Mouse (Mus musculus) mouse trophoblast stem cell (cell line): ENCODE measurements around the gene Nmrk1.
"Not testable (repeated sequence)": the region's sequence is repeated elsewhere in the genome, so short reads cannot be mapped to it uniquely, and the experiment has no call there.

Source experiments
- in situ Hi-C, 2 experiments: fragments of 300-500 bp; cut with MseI, MboI; formaldehyde crosslinking; loops; 2 replicates in 1 of 2; 3 replicates in 1 of 2; pipeline ENCODE4 v1.15.1; 2025

Gene Nmrk1

DNA sequence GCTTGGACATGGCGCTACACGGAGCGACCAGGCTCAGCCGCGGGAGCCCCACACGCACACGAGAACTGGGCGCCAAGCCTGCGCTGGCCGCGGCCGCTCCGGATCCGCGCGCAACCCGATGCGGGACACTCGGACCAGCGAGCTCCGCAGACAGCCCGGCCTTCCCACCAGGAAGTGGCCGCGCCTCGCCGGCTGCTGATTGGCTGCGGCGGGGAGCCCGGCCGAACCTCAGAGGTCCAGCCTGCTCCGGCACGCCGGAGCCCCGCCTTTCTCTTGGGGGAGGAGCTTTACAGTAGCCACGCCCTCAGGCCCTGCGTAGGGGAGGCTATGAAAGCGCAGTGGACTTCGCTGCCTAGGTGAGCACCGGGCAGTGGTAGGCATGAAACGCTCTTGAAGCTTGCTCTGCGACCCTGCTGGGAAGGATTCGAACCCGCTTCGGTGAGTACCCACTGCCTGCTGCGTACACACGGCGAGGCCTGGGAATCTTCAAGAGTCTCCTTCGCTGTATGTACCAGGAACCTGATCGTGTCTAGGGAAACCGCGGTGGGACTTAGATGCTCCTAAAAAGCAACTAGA, at the start of gene Nmrk1, which contains the start of gene Ostf1:
Gene Nmrk1 (plus strand): TSS at position 307 of the 576 bp plus-strand sequence.
Gene Ostf1 (minus strand): TSS at position 180 of the 576 bp plus-strand sequence.
- in situ Hi-C loops = no loop called here

- in situ Hi-C loops = no loop called here
Measured at GRCm38 (mm10) chr19:18582226-18582625, 49.5 kb upstream of the Nmrk1 start.

DNA sequence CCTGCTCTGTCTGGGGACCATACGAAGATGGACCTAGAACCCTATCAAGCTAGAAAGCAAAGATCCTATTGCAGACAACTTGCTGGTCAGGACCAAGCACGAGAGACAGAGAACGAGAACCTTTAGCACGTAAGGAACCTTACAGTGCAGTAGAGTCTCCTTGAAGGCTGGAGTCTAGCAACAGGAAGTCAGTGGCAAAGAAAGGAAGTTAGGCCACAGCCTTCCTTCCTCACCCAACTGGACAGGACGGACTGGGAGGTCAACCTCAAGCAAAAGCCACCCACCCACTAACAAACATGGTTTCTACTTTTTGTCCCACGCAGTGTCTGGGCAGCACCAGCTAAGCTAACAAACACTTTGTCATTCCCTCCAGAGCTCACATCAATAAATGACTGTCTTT, 48.9 kb upstream of the Nmrk1 start:
- in situ Hi-C loops = no loop called here

- in situ Hi-C loops = no loop called here
Measured at GRCm38 (mm10) chr19:18583706-18584105, 48.0 kb upstream of the Nmrk1 start.

GRCm38 (mm10) chr19:18584621-18585020, 47.1 kb upstream of the Nmrk1 start:
- in situ Hi-C loops = no loop called here

GRCm38 (mm10) chr19:18587118-18587517, 44.6 kb upstream of the Nmrk1 start:
- in situ Hi-C loops = no loop called here

DNA sequence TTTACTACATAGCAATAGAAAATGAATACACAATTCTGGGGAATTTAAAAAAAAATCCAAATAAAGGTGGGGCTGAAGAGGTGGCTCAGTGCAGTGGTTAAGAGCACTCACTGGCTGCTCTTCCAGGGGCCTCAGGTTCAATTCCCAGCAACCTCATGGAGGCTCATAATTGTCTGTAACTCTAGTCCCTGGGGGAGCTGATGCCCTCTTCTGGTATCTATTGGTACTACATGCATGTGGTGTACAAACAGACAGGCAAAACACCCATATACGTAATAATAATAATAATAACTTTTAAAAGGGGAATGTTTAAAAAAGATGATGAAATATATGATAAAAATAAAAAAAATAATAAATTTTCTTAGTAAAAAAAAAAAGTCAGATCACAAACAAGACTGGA, 43.5 kb upstream of the Nmrk1 start:
- in situ Hi-C loops = no loop called here

DNA sequence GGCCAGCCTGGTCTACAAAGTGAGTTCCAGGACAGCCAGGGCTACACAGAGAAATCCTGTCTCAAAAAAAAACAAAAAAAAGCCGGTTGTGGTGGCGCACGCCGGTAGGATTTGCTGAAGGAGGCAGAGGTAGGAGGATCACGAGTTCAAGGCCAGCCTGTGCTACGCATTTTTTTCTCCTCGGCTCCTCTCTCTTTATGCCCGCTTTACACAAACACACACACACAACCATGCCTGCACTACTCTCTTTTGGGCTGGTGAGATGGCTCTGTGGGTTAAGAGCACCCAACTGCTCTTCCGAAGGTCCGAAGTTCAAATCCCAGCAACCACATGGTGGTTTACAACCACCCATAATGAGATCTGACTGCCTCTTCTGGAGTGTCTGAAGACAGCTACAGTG, 42.9 kb upstream of the Nmrk1 start:
- in situ Hi-C loops = not testable (repeated sequence)

DNA sequence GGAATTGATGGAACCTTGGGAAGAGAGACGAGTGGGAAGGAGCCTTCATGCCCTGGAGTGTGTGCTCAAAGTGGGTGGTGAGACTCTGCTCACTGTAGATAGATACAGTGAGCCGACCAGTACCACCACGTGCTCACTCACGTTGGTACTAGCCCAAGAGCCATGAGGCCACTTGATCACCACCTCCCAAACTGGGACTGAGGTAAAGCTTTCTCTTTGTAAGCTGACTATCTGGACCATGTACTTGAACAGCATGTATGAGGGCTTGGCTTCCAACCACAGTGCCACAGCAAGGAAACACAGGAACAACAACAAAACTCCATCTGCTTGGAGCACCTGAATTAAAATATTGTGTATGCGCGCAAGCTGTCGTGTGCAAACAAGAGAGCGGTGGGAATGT, 42.5 kb upstream of the Nmrk1 start:
- in situ Hi-C loops = no loop called here

DNA sequence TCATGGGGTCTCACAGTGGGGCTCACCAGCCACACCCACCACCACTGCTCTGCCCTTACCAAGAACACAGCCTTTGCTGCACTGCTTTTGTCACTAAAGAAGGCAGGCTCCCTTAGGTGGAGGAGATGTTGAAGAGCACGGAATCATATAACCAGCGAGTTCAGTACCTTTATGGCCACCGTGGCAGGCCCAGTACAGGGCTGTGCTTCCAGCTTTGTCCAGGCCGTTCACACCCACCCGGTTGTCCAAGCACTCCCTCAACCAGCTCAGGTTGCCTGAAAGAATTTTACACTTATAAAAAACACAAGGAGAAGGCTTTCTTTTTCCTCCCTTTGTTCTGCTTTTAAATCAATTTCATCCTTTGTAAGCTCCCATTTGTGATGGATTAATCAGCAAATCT, 41.5 kb upstream of the Nmrk1 start:
- in situ Hi-C loops = no loop called here

DNA sequence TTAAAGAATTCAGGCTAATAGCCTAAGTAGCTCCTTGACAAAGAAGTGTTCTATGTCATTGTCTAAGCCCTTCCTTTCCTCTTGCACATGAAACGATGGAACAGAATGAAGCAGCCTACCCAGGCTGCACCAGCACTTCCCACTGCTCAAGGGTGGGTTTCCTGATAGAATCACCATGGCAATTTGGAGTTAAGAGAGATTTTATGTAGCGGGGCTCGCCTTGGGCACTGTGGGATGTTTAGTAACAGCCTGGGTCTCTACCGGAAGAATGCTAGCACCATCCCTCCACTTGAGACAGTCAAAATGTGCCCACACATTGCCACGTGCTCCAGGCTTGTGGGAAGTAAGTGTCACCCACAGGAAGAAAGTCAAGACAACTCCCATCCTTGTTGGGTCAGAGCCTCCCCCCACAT, 40.8 kb upstream of the Nmrk1 start:
- in situ Hi-C loops = no loop called here

DNA sequence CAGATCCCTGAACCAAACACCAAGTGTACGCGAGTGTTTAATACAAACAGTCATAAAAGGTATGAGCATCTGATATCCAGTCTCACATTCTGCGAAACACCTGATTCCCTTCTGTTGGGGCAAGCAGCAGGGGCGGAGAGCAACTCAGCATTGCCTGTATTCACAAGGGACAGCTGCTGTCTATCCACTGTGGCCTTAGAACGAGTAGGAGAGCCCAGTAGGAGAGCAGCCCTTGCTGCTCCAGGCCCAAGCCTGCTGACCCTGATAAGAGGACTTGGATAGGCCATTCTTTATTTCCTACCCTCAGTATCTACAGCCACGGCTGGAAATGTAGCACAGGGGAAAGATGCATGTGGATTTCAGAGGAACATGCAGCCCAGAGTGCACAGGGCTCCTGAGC, 38.8 kb upstream of the Nmrk1 start:
- in situ Hi-C loops = no loop called here

- in situ Hi-C loops = no loop called here
Measured at GRCm38 (mm10) chr19:18593722-18594121, 38.0 kb upstream of the Nmrk1 start.

DNA sequence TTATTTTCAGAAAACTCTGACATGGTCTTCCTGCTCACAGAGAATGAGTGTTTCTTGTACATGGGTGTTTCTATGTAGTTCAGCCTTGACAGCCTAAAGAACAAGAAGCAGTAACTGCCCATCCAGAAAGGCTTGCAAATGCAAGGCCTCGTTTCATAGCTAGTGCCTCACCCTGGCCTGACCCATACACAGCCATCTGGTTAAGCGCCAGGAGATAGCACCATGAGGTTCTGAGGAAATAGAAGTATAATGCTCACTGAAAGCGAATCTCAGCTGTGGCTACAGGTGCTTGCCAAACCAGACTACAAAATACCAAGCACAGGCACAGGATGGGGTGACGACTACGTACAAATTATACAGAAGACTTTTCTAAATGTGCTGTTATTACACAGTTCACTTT, 34.9 kb upstream of the Nmrk1 start:
- in situ Hi-C loops = no loop called here

DNA sequence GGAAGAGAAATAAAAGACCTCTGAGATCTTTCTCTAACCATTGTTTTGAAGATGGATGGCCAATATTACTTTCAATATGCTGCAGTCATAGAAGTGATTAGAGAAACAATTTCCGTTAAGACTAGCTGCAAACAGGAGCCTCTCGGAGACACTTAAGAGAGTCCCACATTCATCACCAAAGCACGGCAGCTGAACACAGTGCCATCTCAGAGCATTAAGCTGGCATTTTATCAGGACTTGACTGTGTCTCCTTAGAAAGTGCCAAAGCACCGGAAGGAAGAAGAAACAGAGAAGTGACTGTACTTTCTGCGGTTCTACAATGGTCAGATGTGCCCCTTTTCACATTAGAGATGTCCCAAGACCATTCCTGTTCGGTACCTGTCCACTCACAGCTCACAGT, 34.0 kb upstream of the Nmrk1 start:
- in situ Hi-C loops = no loop called here

DNA sequence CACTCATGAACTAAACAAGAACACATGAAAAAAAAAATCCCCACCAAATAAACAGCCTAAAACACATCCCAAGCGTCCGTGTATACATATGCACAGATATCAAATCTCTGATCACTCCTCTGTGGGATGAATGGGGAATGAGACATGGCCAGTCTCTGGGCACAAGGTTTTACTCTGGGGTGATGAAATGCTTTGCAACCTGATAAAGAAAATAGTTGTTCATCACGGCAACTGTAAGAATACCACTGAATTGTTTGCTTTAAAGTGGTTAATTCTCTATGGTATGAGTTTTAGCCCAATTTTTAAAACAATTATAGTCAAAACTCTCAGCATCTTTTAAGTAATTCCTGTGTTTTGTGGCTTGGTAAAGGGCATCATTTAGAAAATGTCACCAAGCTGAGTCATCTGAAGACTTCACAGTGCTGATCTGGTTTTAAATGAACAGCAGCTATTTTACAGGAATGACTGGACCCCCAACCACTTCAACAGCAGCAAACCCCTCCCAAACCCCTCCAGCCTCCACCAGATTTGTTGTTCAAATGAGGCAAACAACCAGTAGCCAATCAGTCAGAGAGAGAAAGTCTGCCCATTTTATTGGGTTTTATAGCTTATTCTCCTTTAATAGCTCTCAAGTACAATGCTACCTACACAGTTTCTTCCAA, 33.4 kb upstream of the Nmrk1 start:
- in situ Hi-C loops = no loop called here

- in situ Hi-C loops = no loop called here
Measured at GRCm38 (mm10) chr19:18599051-18599450, 32.7 kb upstream of the Nmrk1 start.

GRCm38 (mm10) chr19:18599650-18600049, 32.1 kb upstream of the Nmrk1 start:
- in situ Hi-C loops = no loop called here

- in situ Hi-C loops = no loop called here
Measured at GRCm38 (mm10) chr19:18600611-18601010, 31.1 kb upstream of the Nmrk1 start.

- in situ Hi-C loops = no loop called here
Measured at GRCm38 (mm10) chr19:18603011-18603410, 28.7 kb upstream of the Nmrk1 start.

- in situ Hi-C loops = no loop called here
Measured at GRCm38 (mm10) chr19:18607907-18608306, 23.8 kb upstream of the Nmrk1 start.

GRCm38 (mm10) chr19:18608975-18609374, 22.8 kb upstream of the Nmrk1 start:
- in situ Hi-C loops = no loop called here

DNA sequence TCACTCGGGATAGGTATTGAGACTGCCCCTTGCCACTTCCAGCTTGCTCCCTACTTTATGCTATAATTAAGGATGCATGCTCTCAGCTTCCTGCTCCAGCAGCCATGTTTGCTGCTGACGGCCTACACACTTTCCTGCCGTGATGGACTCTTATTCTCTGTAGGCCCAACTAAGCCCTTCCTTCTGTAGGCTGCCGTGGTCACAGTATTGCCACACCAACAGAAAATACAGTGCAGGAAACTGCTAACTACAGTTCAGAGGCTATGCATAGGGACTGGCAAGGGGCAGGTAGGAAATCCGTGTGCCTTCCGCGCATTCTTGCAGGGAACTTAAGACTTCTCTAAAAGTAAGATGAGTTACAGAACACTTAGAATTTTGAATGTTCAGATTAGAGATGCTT, 17.4 kb upstream of the Nmrk1 start:
- in situ Hi-C loops = no loop called here
